Mouse (Mus musculus) myocyte (in vitro differentiated cells): ENCODE measurements around the gene Gcnt7. TPM values are rescaled to one million over a fixed set of nuclear protein-coding genes. Genes with fewer than 3 reads are reported as not detected.
A peak's percentile ranks its signal among the peaks of the same experiment; 100 is the strongest.

Experiments used
- H3K27me3 ChIP-seq: one replicate; pipeline ENCODE4 v1.6.1; 2011; ENCODE audit not compliant: control insufficient read depth, insufficient read depth, insufficient read length
- H3K36me3 ChIP-seq: one replicate; pipeline ENCODE4 v1.6.1; 2011; ENCODE audit not compliant: control insufficient read depth, insufficient read depth
- H3K4me2 ChIP-seq: one replicate; pipeline ENCODE4 v1.6.1; 2011; ENCODE audit warnings: low read depth, control low read depth
- H3K4me3 ChIP-seq: one replicate; pipeline ENCODE4 v1.5.1; 2011; ENCODE audit warnings: mild to moderate bottlenecking, control low read depth, moderate library complexity
- H3K79me2 ChIP-seq: one replicate; pipeline ENCODE4 v1.6.1; 2011; ENCODE audit not compliant: control insufficient read depth, insufficient read depth
- H3ac ChIP-seq: one replicate; pipeline ENCODE4 v1.6.1; 2011; ENCODE audit not compliant: control insufficient read depth, insufficient read length
- CEBPB ChIP-seq: IDR thresholded peaks from 2 replicates; pipeline ENCODE4 v1.6.1; 2011; ENCODE audit warnings: mild to moderate bottlenecking, moderate library complexity; ENCODE audit not compliant: poor library complexity, insufficient read depth, severe bottlenecking
- E2F4 ChIP-seq: IDR thresholded peaks from one replicate; pipeline ENCODE4 v1.6.1; 2011; ENCODE audit warnings: mild to moderate bottlenecking, control low read depth, moderate library complexity; ENCODE audit not compliant: insufficient read depth
- MAX ChIP-seq: IDR thresholded peaks from one replicate; pipeline ENCODE4 v1.6.1; 2011; ENCODE audit warnings: low read depth, mild to moderate bottlenecking, control low read depth
- MYOD1 ChIP-seq, 3 experiments: IDR thresholded peaks; one replicate each; pipeline ENCODE4 v1.6.1; 2011; ENCODE audit warnings: control low read depth in 2 of 3, low read depth in 2 of 3, mild to moderate bottlenecking in 2 of 3, moderate library complexity in 1 of 3; ENCODE audit not compliant: insufficient read length in 2 of 3, control insufficient read depth in 1 of 3
- MYOG ChIP-seq, 3 experiments: IDR thresholded peaks; one replicate each; pipeline ENCODE4 v1.6.1; 2011; ENCODE audit warnings: control low read depth in 2 of 3, low read depth in 2 of 3, mild to moderate bottlenecking in 2 of 3; ENCODE audit not compliant: insufficient read length in 2 of 3, control insufficient read depth in 1 of 3, insufficient read depth in 1 of 3
- POLR2A ChIP-seq: IDR thresholded peaks from one replicate; pipeline ENCODE4 v1.6.1; 2011; ENCODE audit warnings: low read depth, mild to moderate bottlenecking, control low read depth, moderate library complexity; ENCODE audit not compliant: insufficient read length
- POLR2AphosphoS2 ChIP-seq: IDR thresholded peaks from one replicate; pipeline ENCODE4 v1.6.1; 2011; ENCODE audit warnings: low read depth, control low read depth; ENCODE audit not compliant: insufficient read length
- REST ChIP-seq: IDR thresholded peaks from one replicate; pipeline ENCODE4 v1.6.1; 2011; ENCODE audit warnings: mild to moderate bottlenecking, control low read depth, moderate library complexity; ENCODE audit not compliant: insufficient read depth, insufficient read length
- SRF ChIP-seq: IDR thresholded peaks from one replicate; pipeline ENCODE4 v1.6.1; 2011; ENCODE audit warnings: low read depth; ENCODE audit not compliant: control insufficient read depth, insufficient read length
- TCF12 ChIP-seq: IDR thresholded peaks from one replicate; pipeline ENCODE4 v1.6.1; 2011; ENCODE audit warnings: mild to moderate bottlenecking, control low read depth; ENCODE audit not compliant: poor library complexity, insufficient read depth, severe bottlenecking
- TCF3 ChIP-seq: IDR thresholded peaks from one replicate; pipeline ENCODE4 v1.6.1; 2011; ENCODE audit warnings: low read depth, control low read depth; ENCODE audit not compliant: insufficient read length
- USF1 ChIP-seq: IDR thresholded peaks from one replicate; pipeline ENCODE4 v1.6.1; 2011; ENCODE audit warnings: low read depth, mild to moderate bottlenecking, control low read depth, moderate library complexity
- polyA plus RNA-seq: library from polyadenylated mRNA; unstranded; fragments of >200 nt; fragmentation: generic; extraction: Trizol; gene quantifications from one replicate; pipeline ENCODE4 v1.2.1, GENCODE M21; 2012; ENCODE audit warnings: missing spikeins

The Gcnt7 gene
- polyA plus RNA-seq, 1 experiment = 0.17 TPM

GRCm38 (mm10) chr2:172450640-172451039 lies 7.8 kb downstream of the Gcnt7 start:
- H3K27me3 ChIP-seq = no peaks in the 10 kb centered on the region
- no peaks in the 10 kb centered on the region for H3K79me2 ChIP-seq
- peaks cover 14% of the 10 kb centered on the region for H3K36me3 ChIP-seq
- TF ChIP-seq MYOG (IDR thresholded peaks at IDR 0.05; ENCODE audit: control insufficient read depth in 1 of 3, insufficient read depth in 1 of 3, insufficient read length in 2 of 3, low read depth in 2 of 3) = peak in 2 of 3 experiments; percentile 44 to 75
- no peak for TF ChIP-seq POLR2A
- TF ChIP-seq TCF3 = no peak
- peak in 2 of 3 experiments; percentile 30 to 37 for TF ChIP-seq MYOD1 (IDR thresholded peaks at IDR 0.05; ENCODE audit: control insufficient read depth in 1 of 3, insufficient read length in 2 of 3, low read depth in 2 of 3)
- no peak for TF ChIP-seq MAX
- TF ChIP-seq E2F4 = no peak
- H3ac ChIP-seq = no peak overlapping the region
- no peak overlapping the region for H3K4me2 ChIP-seq
- no peak overlapping the region for H3K4me3 ChIP-seq

GRCm38 (mm10) chr2:172448329-172448728 lies 10.1 kb downstream of the Gcnt7 start:
- peaks cover 6% of the 10 kb centered on the region for H3K79me2 ChIP-seq
- no peak overlapping the region for H3K4me2 ChIP-seq
- TF ChIP-seq TCF12 (no peak), MYOG (IDR thresholded peaks at IDR 0.05; ENCODE audit: control insufficient read depth in 1 of 3, insufficient read depth in 1 of 3, insufficient read length in 2 of 3, low read depth in 2 of 3) (no peak), USF1 (no peak), CEBPB (no peak), E2F4 (no peak), POLR2A (no peak), POLR2AphosphoS2 (no peak), REST (no peak), SRF (no peak), TCF3 (no peak), MAX (no peak), MYOD1 (IDR thresholded peaks at IDR 0.05; ENCODE audit: control insufficient read depth in 1 of 3, insufficient read length in 2 of 3, low read depth in 2 of 3) (no peak)
- peaks cover 14% of the 10 kb centered on the region for H3K36me3 ChIP-seq
- H3ac ChIP-seq = no peak overlapping the region
- no peaks in the 10 kb centered on the region for H3K27me3 ChIP-seq
- H3K4me3 ChIP-seq = no peak overlapping the region

GRCm38 (mm10) chr2:172447317-172447716 lies 11.1 kb downstream of the Gcnt7 start:
- TF ChIP-seq USF1 (no peak), MAX (no peak), REST (no peak), MYOG (IDR thresholded peaks at IDR 0.05; ENCODE audit: control insufficient read depth in 1 of 3, insufficient read depth in 1 of 3, insufficient read length in 2 of 3, low read depth in 2 of 3) (no peak), SRF (no peak), TCF12 (no peak), POLR2AphosphoS2 (no peak), TCF3 (no peak), POLR2A (no peak), MYOD1 (IDR thresholded peaks at IDR 0.05; ENCODE audit: control insufficient read depth in 1 of 3, insufficient read length in 2 of 3, low read depth in 2 of 3) (no peak)
- Histone ChIP-seq H3K4me2 (no peak overlapping the region), H3K79me2 (peaks cover 16% of the 10 kb centered on the region), H3ac (no peak overlapping the region), H3K4me3 (no peak overlapping the region), H3K27me3 (no peaks in the 10 kb centered on the region), H3K36me3 (peaks cover 14% of the 10 kb centered on the region)

- no peak for TF ChIP-seq MYOG (IDR thresholded peaks at IDR 0.05; ENCODE audit: control insufficient read depth in 1 of 3, insufficient read depth in 1 of 3, insufficient read length in 2 of 3, low read depth in 2 of 3)
- TF ChIP-seq SRF = no peak
- no peak for TF ChIP-seq POLR2AphosphoS2
- no peak for TF ChIP-seq POLR2A
- TF ChIP-seq CEBPB = no peak
- TF ChIP-seq MYOD1 (IDR thresholded peaks at IDR 0.05; ENCODE audit: control insufficient read depth in 1 of 3, insufficient read length in 2 of 3, low read depth in 2 of 3) = no peak
- TF ChIP-seq TCF12 = no peak
- TF ChIP-seq TCF3 = no peak
- TF ChIP-seq USF1 = no peak
- TF ChIP-seq E2F4 = no peak
- TF ChIP-seq MAX = no peak
- no peak for TF ChIP-seq REST
- Histone ChIP-seq H3ac (no peak overlapping the region), H3K79me2 (peaks cover 33% of the 10 kb centered on the region), H3K4me3 (no peak overlapping the region), H3K27me3 (no peaks in the 10 kb centered on the region), H3K4me2 (no peak overlapping the region), H3K36me3 (peaks cover 14% of the 10 kb centered on the region)
Measured at GRCm38 (mm10) chr2:172445617-172446016, 12.8 kb downstream of the Gcnt7 start.

- peak overlapping the region; percentile 46 for H3ac ChIP-seq
- H3K4me3 ChIP-seq = peak overlapping the region; percentile 82
- H3K36me3 ChIP-seq = no peaks in the 10 kb centered on the region
- peaks cover 36% of the 10 kb centered on the region for H3K79me2 ChIP-seq
- H3K4me2 ChIP-seq = peak overlapping the region; percentile 87
- TF ChIP-seq USF1 (peak; percentile 88), MAX (no peak)
- no peaks in the 10 kb centered on the region for H3K27me3 ChIP-seq
Measured at GRCm38 (mm10) chr2:172441176-172441575, 17.2 kb downstream of the Gcnt7 start.
